Mouse (Mus musculus) common myeloid progenitor, adult 5-6 weeks (primary cell): ENCODE results near the gene Tex36. TPM values are rescaled to one million over a fixed set of nuclear protein-coding genes. Genes with fewer than 3 reads are reported as not detected.

Experiments
- total RNA-seq: library from RNA; stranded (forward); fragments of 200-1000, 187-1606 nt; gene quantifications from 2 replicates; pipeline ENCODE4 v1.2.3, GENCODE M21; 2017

The Tex36 gene
- total RNA-seq, 1 experiment from 2014 or later: not detected

Other genes with a start within 250 kb of the Tex36 start
- 31.3 and 35.5 TPM in 2 replicates for gene Edrf1, start 35.4 kb upstream of the Tex36 start, total RNA-seq
- not detected in 2 replicates for gene Mmp21, start 77.9 kb upstream of the Tex36 start, total RNA-seq
- 130 and 142 TPM in 2 replicates for gene Bccip, start 107.2 kb upstream of the Tex36 start, total RNA-seq
- 21.7 and 37.6 TPM in 2 replicates for gene Uros, start 107.9 kb upstream of the Tex36 start, total RNA-seq
- 1.6 TPM in 1 of 2 replicates, not detected in the other for gene Fank1, start 174.7 kb upstream of the Tex36 start, total RNA-seq
- gene Dhx32, start 180.6 kb upstream of the Tex36 start, total RNA-seq: 24.6 and 31.0 TPM in 2 replicates